Mouse (Mus musculus): Measurements from ENCODE around the gene Pde4dip. TPM values are rescaled to one million over a fixed set of nuclear protein-coding genes. Genes with fewer than 3 reads are reported as not detected.

Gene Pde4dip
- total RNA-seq, 4 experiments from 2014 or later = 195 to 235 (median 214) TPM

- DNase-seq (ENCODE audit: low spot score in 2 of 2) = no peak
Measured at GRCm38 (mm10) chr3:97691443-97692017, 197.0 kb downstream of the Pde4dip start.

DNA sequence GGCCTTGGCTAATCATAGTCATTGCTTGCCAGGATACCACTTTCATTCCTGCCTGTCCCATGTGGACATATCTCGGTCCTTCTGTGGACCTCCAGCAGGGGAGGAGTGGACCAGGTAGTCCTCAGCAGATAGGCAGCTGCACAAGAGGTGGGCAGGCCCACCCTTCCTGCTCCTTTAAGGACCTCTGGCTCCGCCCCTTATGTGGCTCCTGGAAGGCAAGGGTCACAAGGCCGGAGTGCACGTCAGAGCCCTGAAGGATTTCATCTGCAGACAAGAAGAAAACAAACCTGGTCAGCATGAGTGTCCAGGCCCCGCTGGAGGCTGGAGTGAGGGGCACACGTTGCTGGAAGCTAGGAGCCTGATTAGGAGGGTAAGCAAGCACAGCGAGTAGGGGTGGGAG lies 197.9 kb downstream of the Pde4dip start:
- DNase-seq (ENCODE audit: low spot score in 2 of 2) = no peak

DNA sequence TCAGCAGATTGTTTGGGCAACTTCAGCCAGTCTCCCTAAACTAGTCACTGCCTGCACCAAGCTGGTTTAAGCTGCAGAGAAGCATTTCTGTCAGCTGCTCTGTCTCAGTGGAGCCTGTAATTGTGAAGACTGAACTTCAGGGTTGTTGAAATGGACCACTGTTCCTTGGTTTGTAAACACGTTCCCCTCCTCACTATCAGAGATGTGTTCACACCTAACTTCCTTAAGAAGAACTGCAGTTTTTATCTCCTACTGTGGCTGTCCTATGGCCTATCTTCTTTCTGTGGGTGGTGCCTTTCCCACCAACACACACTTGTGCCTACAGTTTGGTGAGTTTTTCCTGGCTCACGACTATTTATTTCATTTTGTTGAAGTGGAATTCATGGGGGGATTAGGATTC lies 199.2 kb downstream of the Pde4dip start:
- no peak for DNase-seq (ENCODE audit: low spot score in 2 of 2)

DNA sequence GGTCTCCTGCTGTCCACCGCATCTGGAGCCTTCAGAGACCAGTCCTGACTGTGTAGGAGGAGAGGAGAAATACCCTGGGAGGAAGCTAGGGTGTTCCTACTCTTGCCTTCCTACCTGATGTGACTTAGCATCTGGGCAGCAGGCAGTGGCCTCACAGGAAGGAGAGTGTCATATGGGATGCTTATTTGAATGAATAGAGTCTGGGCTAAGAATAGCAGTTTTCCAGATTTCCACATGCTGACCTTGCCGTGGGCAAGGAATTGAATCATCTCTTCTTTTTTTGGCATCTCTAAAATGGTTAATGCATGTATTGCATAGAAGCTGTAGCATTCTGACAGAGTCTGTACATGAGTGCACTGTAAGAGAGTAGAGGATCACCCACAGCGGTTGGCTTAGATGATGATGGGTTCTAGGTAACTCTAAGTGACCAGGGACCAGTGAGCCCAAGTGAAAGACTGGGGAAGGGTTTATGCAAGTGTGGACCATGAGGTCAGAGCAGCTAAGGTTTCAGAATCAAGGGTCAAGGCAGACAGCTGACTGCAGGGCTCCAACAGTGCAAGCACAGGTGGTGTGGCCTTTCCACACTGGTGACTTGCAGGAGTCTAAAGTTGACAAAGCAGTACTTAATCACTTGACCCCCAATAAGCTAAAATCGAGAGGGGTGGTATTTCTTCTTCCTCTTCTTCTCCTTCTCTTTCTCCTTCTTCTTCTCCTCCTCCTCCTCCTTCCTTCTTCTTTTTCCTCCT lies 202.0 kb downstream of the Pde4dip start:
- DNase-seq (ENCODE audit: low spot score in 2 of 2) = no peak

- no peak for DNase-seq (ENCODE audit: low spot score in 2 of 2)
Measured at GRCm38 (mm10) chr3:97683560-97684195, 204.8 kb downstream of the Pde4dip start.

- DNase-seq (ENCODE audit: low spot score in 2 of 2) = no peak
Measured at GRCm38 (mm10) chr3:97682576-97682975, 205.9 kb downstream of the Pde4dip start.

GRCm38 (mm10) chr3:97682159-97682502 lies 206.4 kb downstream of the Pde4dip start:
- no peak for DNase-seq (ENCODE audit: low spot score in 2 of 2)

GRCm38 (mm10) chr3:97681321-97682158 lies 207.0 kb downstream of the Pde4dip start:
- DNase-seq (ENCODE audit: low spot score in 2 of 2) = peak; percentile 55 to 75

DNA sequence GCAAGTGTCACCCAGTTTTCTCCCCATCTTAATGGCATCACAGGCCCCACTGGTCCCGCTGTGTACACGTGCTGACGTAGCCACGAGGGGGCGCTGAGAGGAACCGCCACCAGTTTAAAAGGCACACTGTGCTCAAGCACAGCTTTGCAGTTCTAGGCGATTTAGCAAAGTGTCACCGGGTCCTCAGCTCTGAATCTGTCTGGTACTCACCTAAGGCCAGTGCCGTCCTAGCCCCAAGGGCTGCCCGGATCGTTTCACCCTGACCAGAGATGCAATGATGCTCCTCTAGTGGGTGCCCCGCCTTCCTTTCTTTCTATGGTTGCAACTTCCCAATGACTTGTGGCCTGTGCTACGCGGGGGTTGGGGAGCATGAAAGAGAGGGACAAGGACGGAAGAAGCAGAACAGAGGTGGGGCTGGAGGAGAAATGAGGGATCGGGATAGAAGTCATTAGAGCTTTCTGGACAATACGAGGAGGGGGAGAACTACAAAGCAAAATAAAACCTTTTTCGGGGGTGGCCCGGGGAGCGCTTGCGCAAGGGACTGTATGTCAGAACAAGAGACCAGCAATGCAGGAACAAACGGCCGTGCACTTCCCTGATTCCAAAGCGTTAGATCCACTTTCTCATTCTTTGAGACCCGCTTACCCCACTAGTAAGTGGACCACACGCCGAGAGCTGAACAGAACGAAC lies 207.7 kb downstream of the Pde4dip start:
- peak; percentile 67 to 77 for DNase-seq (ENCODE audit: low spot score in 2 of 2)

DNA sequence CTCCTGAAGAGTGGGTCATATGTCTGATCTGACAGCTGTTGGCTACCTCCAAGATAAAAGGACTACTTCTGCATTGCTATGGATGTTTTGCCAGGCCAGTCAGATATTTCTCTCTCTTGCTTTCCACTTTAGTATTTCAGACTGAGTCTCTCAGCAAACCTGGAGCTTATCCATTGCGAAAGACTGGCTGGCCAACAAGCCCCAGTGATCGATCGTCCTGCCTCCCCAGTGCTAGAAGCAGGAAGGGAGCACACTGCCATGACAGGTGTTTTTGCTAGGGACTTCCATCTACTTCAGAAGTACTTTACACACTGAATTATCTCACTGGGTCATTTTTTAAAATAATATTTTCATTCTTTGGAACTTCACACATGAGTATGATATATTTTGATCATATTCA lies 210.1 kb downstream of the Pde4dip start:
- no peak for DNase-seq (ENCODE audit: low spot score in 2 of 2)

GRCm38 (mm10) chr3:97676126-97676525 lies 212.4 kb downstream of the Pde4dip start:
- no peak for DNase-seq (ENCODE audit: low spot score in 2 of 2)

DNA sequence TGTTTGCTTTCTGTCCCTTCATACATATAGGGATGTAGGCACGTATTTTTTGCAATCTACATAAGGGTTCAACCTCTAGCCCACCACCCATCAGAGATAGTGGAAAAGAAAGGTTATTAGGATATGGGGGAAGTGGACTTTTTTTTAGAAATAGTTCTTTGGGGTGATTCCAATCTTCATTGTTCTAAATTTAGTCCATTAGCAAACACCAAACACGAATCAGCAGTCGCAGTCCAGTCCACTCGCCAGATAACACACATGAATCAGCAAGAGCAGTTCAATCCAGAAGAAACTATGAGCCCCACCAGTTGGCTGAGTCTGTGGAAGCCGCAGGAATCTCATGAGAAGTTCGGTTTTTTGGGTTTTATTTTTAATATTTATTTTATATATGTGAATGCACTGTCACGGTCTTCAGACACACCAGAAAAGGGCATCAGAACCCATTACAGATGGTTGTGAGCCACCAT lies 213.8 kb downstream of the Pde4dip start, which contains the start of gene Gm17651:
TSS of gene Gm17651 (minus strand) at position 51 of the 467 bp plus-strand sequence.
- DNase-seq (ENCODE audit: low spot score in 2 of 2) = no peak

DNA sequence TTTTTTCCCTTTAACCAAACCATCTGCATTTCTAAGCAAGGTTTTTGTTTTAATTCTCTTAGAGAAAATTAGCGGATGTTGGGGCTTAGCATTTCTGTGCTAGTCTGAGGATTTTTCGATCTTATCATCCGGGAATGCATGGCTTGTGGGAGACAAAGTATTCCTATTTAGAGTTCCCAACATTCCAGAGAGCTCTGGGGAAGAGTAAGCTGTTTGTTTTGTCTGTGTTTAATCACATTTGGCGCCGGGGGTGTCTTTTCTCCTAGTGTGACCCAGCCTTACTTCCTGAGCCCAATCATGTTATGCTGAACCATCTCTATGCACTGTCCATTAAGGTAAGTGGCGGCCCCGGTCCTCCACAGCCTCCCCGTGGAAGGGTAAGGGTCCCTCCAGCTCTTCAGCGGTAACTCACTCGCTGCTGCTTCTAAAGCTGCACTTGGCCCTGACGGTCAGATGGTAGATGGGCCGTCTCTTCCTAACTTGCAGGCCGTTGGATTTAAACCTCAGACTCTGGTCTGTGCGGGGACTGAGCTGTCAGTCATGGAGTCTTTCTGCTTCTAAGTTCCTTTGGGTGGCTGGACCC lies 221.3 kb downstream of the Pde4dip start:
- no peak for DNase-seq (ENCODE audit: low spot score in 2 of 2)

GRCm38 (mm10) chr3:97666154-97666553 lies 222.4 kb downstream of the Pde4dip start:
- DNase-seq (ENCODE audit: low spot score in 2 of 2) = no peak

DNA sequence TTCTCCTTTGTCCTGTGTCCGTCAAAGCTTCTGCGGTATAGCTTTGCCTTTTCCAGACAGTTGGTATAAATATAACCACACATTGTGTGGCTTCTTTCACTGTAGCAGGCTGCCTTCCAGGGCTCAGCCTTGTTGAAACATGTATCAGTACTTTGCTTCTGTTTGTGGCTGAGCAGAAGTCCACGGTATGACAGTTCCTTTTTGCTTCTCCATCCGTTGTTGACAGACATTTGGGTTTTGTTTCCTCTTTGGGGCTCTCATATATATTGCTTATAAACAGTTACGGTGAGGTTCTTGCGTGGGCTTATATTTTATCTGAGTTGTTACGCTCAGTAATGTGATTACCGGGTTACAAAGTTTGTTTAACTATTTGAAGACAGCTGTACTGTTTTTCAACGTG lies 223.0 kb downstream of the Pde4dip start:
- no peak for DNase-seq (ENCODE audit: low spot score in 2 of 2)

DNA sequence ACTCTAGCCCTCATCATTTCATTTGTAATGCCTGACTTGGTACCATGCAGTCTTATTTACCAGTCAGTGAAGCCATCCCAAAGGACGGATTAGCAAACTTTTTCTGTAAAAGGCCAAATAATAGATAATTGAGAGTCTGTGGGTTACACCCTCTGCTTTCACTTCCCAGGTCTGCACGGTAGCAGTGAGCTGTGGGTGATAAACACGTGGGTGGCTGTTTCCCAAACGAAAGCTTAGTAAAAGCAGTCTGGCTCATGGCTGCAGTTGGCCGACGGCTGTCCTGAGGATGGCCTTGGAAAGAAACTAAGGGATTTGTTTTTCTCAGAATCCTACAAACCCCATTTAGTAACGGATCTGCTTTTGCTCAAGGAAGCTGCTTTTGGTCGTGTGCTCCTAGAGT lies 227.3 kb downstream of the Pde4dip start:
- no peak for DNase-seq (ENCODE audit: low spot score in 2 of 2)

DNA sequence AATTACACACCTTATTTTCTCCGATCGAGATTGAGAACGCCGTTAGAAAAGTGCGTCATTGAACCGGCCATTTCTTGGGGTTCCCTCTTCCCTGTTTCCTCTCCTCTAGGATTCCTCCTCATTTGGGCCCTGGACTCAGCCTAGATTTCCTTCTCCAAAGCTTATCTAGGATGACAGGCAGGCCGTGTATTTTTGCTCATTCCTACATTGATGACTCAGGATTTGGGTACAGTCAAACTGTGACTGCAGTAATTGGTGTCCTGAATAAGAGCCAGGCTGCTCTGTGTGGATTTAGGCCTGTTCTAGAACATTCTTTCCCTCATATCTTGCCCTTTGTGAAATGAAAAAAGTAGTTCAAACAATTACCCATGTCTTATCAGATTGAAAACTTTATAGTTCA lies 228.8 kb downstream of the Pde4dip start:
- no peak for DNase-seq (ENCODE audit: low spot score in 2 of 2)

- DNase-seq (ENCODE audit: low spot score in 2 of 2) = peak in 1 of 2 experiments; percentile 27
Measured at GRCm38 (mm10) chr3:97658426-97659193, 229.9 kb downstream of the Pde4dip start.

GRCm38 (mm10) chr3:97657655-97658411 lies 230.7 kb downstream of the Pde4dip start, which contains the start of gene Prkab2:
Gene Prkab2 (plus strand): TSS chr3:97658193.
- peak; percentile 98 to 99 for DNase-seq (ENCODE audit: low spot score in 2 of 2)

All from layer of hippocampus, adult 8-10 months (tissue).